Mouse (Mus musculus): ENCODE data around the gene Angpt4. TPM values are rescaled to one million over a fixed set of nuclear protein-coding genes. Genes with fewer than 3 reads are reported as not detected.

The Angpt4 gene
- polyA plus RNA-seq, 1 experiment from 2014 or later, result 0.22 TPM

GRCm38 (mm10) chr2:151944106-151944505 is 33.1 kb downstream of the Angpt4 start:
- ATAC-seq (ENCODE audit: low FRiP score, low read depth), result no peak
- Histone ChIP-seq H3K27ac (no peak overlapping the region), H3K27me3 (no peaks in the 10 kb centered on the region), H3K9me3 (no peaks in the 10 kb centered on the region), H3K4me3 (no peak overlapping the region), H3K4me2 (replicated peaks) (no peak overlapping the region), H3K4me1 (peaks cover under 1% of the 10 kb centered on the region; the same call in 1 of the 2 replicates), H3K9ac (no peak overlapping the region), H3K36me3 (no peaks in the 10 kb centered on the region)
- 55% methylated on average over 2 of the region's 2 CpGs for WGBS

DNA sequence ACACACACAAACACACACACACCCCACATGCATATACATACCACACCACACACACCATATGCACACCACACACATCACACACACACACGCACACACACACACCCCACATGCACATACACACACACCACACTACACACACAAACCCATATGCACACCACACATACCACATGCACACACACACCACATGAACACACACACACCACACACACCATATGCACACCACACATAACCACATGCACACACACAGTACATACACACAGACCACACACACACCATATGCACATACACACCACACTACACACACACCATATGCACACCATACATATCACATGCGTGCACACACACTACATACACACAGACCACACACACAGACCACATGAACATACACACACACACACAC is 36.6 kb downstream of the Angpt4 start:
- no peak for ATAC-seq (ENCODE audit: low FRiP score, low read depth)
- H3K4me1 ChIP-seq, result no peaks in the 10 kb centered on the region
- H3K4me2 ChIP-seq (replicated peaks), result no peak overlapping the region
- H3K27me3 ChIP-seq, result no peaks in the 10 kb centered on the region
- H3K27ac ChIP-seq, result no peak overlapping the region
- 94% methylated on average over 2 of the region's 2 CpGs for WGBS
- no peaks in the 10 kb centered on the region for H3K36me3 ChIP-seq
- no peak overlapping the region for H3K4me3 ChIP-seq
- no peaks in the 10 kb centered on the region for H3K9me3 ChIP-seq
- H3K9ac ChIP-seq, result no peak overlapping the region

DNA sequence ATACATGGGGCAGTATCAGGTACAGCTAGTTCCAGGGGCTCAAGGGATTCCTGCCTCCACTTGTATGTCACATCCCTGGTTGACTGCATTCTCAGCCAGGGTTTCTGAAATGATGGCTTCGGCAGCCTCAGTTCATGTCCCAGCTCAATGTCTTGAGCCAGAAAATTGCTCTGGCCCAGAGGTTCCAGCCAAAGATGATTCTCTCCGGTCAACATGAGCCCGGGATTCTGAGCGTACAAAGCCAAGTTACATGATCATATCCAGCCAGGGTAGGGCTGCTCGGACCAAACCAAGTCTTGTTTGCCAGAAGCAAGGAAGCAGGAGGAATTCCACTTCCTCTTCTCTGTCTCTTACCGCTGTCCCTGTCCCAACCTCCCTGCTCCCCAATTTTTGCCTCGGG is 37.3 kb downstream of the Angpt4 start:
- no peaks in the 10 kb centered on the region for H3K9me3 ChIP-seq
- H3K27ac ChIP-seq, result no peak overlapping the region
- H3K4me1 ChIP-seq, result no peaks in the 10 kb centered on the region
- no peak overlapping the region for H3K4me3 ChIP-seq
- H3K27me3 ChIP-seq, result no peaks in the 10 kb centered on the region
- no peak overlapping the region for H3K4me2 ChIP-seq (replicated peaks)
- no peak overlapping the region for H3K9ac ChIP-seq
- WGBS, result 80% methylated on average over 7 of the region's 7 CpGs
- no peaks in the 10 kb centered on the region for H3K36me3 ChIP-seq
- no peak for ATAC-seq (ENCODE audit: low FRiP score, low read depth)

DNA sequence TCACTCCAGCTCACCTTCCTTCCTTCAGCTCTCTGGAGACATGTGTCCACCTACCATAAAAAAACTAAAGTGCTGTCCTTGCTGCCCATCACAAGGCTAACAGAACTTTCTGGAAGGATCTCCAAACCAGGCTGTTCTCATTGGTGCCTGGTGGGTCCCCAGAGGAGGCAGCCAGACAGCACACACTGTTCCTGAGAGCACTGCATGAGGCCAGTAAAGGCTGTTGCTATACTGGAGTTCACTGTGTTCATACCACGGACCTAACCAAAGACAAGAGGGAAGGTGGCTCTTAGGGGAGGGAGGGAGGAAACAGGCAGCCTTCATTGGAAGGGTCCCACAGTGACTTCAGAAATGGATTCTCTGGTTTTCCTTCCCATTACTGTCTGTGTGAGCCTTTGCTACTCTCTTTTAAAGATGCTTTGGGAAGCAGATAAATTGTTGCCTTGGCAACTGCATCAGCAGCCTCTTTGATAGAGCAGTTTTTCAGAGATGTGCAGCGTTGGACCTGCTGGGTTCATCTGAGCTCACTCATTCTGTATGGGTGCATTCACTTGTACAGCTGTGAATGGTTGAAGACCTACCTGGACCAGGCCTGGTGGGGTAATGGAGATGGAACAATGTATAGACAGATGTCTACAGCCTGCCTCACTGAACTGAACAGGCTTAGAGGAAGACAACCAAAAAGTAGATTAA is 38.2 kb downstream of the Angpt4 start:
- Histone ChIP-seq H3K4me1 (no peaks in the 10 kb centered on the region), H3K4me3 (no peak overlapping the region), H3K27me3 (no peaks in the 10 kb centered on the region), H3K27ac (no peak overlapping the region), H3K36me3 (no peaks in the 10 kb centered on the region), H3K9ac (no peak overlapping the region), H3K9me3 (no peaks in the 10 kb centered on the region), H3K4me2 (replicated peaks) (no peak overlapping the region)
- ATAC-seq (ENCODE audit: low FRiP score, low read depth), result no peak
- WGBS, result 78% methylated on average over 2 of the region's 2 CpGs

DNA sequence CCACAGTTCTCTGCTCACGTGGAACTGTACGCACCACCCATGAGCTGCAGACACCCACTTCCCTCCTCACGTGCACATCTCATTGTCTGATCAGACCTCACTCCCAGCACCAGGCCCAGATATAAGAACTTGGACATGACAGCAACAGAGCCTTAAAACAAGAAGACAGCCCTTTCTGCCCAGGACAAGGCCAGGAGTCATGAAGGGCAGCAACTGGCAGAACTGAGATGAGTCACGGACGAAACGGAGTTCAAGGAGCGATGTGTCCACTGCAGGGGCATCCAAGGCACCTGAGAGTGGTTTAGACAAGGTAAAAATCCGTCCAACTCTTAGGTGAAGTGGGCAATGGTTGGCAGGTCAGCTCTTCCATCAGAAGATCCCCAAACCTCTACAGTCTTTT is 42.7 kb downstream of the Angpt4 start:
- no peak overlapping the region for H3K4me2 ChIP-seq (replicated peaks)
- WGBS, result 88% methylated on average over 8 of the region's 8 CpGs
- H3K4me3 ChIP-seq, result no peak overlapping the region
- no peak overlapping the region for H3K9ac ChIP-seq
- H3K27ac ChIP-seq, result no peak overlapping the region
- no peaks in the 10 kb centered on the region for H3K4me1 ChIP-seq
- ATAC-seq (ENCODE audit: low FRiP score, low read depth), result no peak
- H3K36me3 ChIP-seq, result no peaks in the 10 kb centered on the region
- no peaks in the 10 kb centered on the region for H3K27me3 ChIP-seq
- H3K9me3 ChIP-seq, result no peaks in the 10 kb centered on the region

DNA sequence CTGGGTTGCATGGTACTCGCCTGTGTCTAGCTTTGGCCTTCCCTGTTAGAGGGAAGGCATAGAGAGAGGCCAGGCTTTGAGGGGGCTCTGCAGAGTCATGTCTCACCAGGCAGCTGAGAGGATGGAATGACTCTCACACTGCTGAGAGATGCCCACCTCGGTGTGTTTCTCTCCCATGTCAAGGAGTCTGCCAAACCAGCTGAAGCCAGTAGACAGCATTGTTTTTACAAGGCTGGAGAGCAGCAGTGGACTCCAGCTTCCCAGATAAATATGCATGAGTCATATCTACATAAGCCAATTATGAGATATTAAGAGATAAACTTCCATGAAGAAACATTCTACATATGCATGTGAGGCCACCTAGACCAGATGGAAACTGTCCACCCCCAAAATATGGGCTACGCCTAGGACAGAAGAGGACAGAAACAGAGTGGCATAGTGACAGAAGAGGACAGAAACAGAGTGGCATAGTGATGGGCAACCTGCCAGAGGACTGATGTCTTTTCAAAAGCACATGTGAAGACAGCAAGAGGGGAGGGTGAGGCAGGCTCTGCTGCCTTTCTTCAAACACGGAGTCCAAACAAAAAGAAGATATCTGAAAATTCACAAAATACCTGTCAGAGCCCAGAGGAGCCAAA is 45.6 kb downstream of the Angpt4 start:
- WGBS, result 82% methylated on average over 4 of the region's 4 CpGs
- Histone ChIP-seq H3K9ac (no peak overlapping the region), H3K4me2 (replicated peaks) (no peak overlapping the region), H3K9me3 (no peaks in the 10 kb centered on the region), H3K36me3 (no peaks in the 10 kb centered on the region), H3K27ac (no peak overlapping the region), H3K4me1 (peaks cover 4% of the 10 kb centered on the region), H3K27me3 (no peaks in the 10 kb centered on the region), H3K4me3 (no peak overlapping the region)
- ATAC-seq (ENCODE audit: low FRiP score, low read depth), result no peak

- no peak overlapping the region for H3K9ac ChIP-seq
- 31% methylated on average over 5 of the region's 5 CpGs for WGBS
- H3K27ac ChIP-seq, result no peak overlapping the region
- H3K4me1 ChIP-seq, result peaks cover 27% of the 10 kb centered on the region
- H3K4me3 ChIP-seq, result no peak overlapping the region
- no peaks in the 10 kb centered on the region for H3K36me3 ChIP-seq
- no peaks in the 10 kb centered on the region for H3K9me3 ChIP-seq
- no peaks in the 10 kb centered on the region for H3K27me3 ChIP-seq
- no peak for ATAC-seq (ENCODE audit: low FRiP score, low read depth)
- no peak overlapping the region for H3K4me2 ChIP-seq (replicated peaks)
Observed at GRCm38 (mm10) chr2:151959274-151959673, 48.3 kb downstream of the Angpt4 start.

DNA sequence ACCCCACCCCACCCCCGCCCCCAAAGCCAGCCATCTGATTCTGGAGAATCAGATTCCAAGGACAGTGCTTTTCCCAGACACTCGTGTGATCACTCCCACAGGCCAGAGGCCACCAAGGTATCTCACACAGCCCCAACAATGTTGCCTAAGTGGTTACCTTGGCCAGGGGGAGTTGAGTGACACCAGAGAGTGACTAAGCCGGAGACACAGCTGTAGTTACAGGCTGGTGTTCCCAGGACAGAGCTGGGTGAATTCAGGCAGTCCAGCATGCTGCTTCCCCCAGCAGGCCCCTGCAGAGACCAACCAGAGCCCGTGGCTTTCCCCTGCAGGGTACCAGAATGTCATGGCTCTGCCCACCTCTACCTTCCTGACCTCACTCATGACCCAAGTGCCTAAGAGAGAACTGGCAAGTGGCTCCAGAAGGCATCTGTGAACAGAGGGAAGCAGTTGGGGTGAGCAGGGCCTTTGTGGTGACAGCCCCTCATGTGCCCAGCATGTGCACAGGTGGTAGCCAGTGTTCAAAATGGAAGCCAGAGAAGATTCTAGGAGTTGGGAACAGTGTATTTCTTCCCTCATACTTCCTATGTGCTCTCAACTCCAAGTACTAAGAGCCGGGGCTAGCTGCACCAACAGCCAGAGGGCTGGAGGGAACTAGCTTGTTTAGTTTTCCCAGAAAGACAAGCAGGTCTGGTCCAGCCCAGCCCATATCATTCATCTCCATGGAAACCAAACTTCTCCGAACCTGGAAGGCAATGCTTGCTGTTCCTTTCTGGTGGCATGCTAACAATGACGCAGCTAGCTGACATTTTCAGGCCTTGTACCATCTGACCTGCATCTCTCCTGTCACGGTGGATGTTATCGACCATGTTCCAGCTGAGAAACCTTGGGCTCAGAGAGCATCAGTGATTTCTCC is 50.5 kb downstream of the Angpt4 start:
- H3K4me3 ChIP-seq, result no peak overlapping the region
- no peaks in the 10 kb centered on the region for H3K9me3 ChIP-seq
- H3K9ac ChIP-seq, result no peak overlapping the region
- H3K27ac ChIP-seq, result 0 out of 2 replicates have a peak overlapping the region, but pooled peaks have one; percentile 3
- no peak for ATAC-seq (ENCODE audit: low FRiP score, low read depth)
- 59% methylated on average over 9 of the region's 9 CpGs for WGBS
- no peaks in the 10 kb centered on the region for H3K27me3 ChIP-seq
- H3K4me2 ChIP-seq (replicated peaks), result no peak overlapping the region
- H3K36me3 ChIP-seq, result no peaks in the 10 kb centered on the region
- peaks cover 33% of the 10 kb centered on the region for H3K4me1 ChIP-seq

DNA sequence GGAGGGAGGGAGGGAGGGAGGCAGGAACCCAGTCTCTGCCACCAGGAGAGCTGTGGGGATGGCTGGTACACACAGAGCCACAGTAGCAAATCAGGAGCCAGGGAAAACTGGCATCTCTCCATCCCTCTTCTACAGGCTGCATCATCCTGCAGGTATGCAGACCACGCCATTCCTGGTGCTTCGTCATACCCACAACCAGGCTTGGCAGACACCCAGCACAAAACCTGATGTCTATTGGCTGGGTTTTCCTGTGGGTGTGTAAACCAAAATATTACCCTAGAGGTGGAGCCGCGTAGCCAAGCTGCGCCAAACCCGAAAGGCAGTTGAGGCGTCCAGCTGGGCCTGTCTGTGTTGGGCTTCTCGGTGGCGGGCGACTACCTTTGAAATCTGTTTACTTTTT is 51.5 kb downstream of the Angpt4 start:
- WGBS, result 58% methylated on average over 10 of the region's 10 CpGs

DNA sequence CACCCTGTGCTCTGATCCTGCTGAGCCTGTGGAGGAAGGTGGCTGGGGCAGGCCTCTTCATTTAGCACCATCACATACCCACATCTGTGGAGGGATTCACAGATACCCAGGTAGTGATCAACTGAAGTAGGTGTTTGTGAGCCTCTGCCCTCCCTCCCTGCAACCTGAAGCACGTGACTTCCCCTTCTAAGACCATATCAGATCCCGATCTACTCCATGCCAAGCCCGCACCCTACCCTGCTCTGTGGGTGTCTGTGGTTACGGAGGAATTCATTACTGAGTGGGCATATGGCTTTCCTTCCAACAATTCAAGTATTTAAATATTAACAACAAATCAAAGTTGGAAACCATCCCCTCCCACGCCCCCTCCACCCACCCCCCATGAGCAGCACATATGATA is 52.3 kb downstream of the Angpt4 start:
- no peak overlapping the region for H3K9ac ChIP-seq
- no peaks in the 10 kb centered on the region for H3K36me3 ChIP-seq
- H3K27me3 ChIP-seq, result no peaks in the 10 kb centered on the region
- peaks cover 47% of the 10 kb centered on the region for H3K4me1 ChIP-seq
- no peak overlapping the region for H3K4me3 ChIP-seq
- peak overlapping the region; percentile 11; the same call in 1 of the 2 replicates for H3K27ac ChIP-seq
- 88% methylated on average over 5 of the region's 5 CpGs for WGBS
- H3K4me2 ChIP-seq (replicated peaks), result no peak overlapping the region
- H3K9me3 ChIP-seq, result no peaks in the 10 kb centered on the region
- no peak for ATAC-seq (ENCODE audit: low FRiP score, low read depth)

More for the DNA sequence above, 51.5 kb downstream of the Angpt4 start:
- H3K9me3 ChIP-seq, result no peaks in the 10 kb centered on the region
- H3K9ac ChIP-seq, result no peak overlapping the region
- H3K27ac ChIP-seq, result peak overlapping the region; percentile 11; the same call in 1 of the 2 replicates
- peak; percentile 77 for ATAC-seq (ENCODE audit: low FRiP score, low read depth)
- H3K27me3 ChIP-seq, result no peaks in the 10 kb centered on the region
- no peak overlapping the region; the same call in 1 of the 2 replicates for H3K4me2 ChIP-seq (replicated peaks)
- no peaks in the 10 kb centered on the region for H3K36me3 ChIP-seq
- no peak overlapping the region for H3K4me3 ChIP-seq
- peaks cover 40% of the 10 kb centered on the region for H3K4me1 ChIP-seq

GRCm38 (mm10) chr2:151964052-151964451 is 53.0 kb downstream of the Angpt4 start:
- Histone ChIP-seq H3K4me3 (no peak overlapping the region), H3K27me3 (no peaks in the 10 kb centered on the region), H3K4me1 (peaks cover 51% of the 10 kb centered on the region), H3K9me3 (no peaks in the 10 kb centered on the region), H3K4me2 (replicated peaks) (0 out of 2 replicates have a peak overlapping the region, but pooled peaks have one; percentile 16), H3K27ac (no peak overlapping the region; the same call in 1 of the 2 replicates), H3K36me3 (peaks cover 6% of the 10 kb centered on the region), H3K9ac (no peak overlapping the region)
- peak; percentile 38; the same call in 1 of the 2 replicates for ATAC-seq (ENCODE audit: low FRiP score, low read depth)
- 9% methylated on average over 9 of the region's 9 CpGs for WGBS

Data from limb, embryonic 13.5 days (tissue).